Mouse (Mus musculus): ENCODE measurements around the gene Zfp764. TPM values are rescaled to one million over a fixed set of nuclear protein-coding genes. Genes with fewer than 3 reads are reported as not detected.

The Zfp764 gene
- 1.5 and 2.2 TPM in 2 replicates for total RNA-seq (2023)

GRCm38 (mm10) chr7:127406002-127406987 is at the start of gene Zfp764:
Zfp764 (minus strand) TSS chr7:127406822.

GRCm38 (mm10) chr7:127448521-127449300 is 42.1 kb upstream of the Zfp764 start, which contains the start of gene Zfp689:
Zfp689 (minus strand) TSS chr7:127449158.

GRCm38 (mm10) chr7:127421388-127422191 is 15.0 kb upstream of the Zfp764 start, which contains the start of gene Zfp688:
Zfp688 (minus strand) TSS chr7:127422068.

GRCm38 (mm10) chr7:127393157-127393943 is 13.3 kb downstream of the Zfp764 start, which contains the start of gene E430018J23Rik:
E430018J23Rik (minus strand) TSS chr7:127393629.

GRCm38 (mm10) chr7:127386641-127387392 is 19.8 kb downstream of the Zfp764 start, which contains the start of gene 9130019O22Rik:
9130019O22Rik (minus strand) TSS chr7:127387166.

GRCm38 (mm10) chr7:127375271-127376245 is 31.1 kb downstream of the Zfp764 start, which contains the start of gene Zfp747:
Zfp747 (minus strand) TSS chr7:127376050.

Other genes with a start within 250 kb of the Zfp764 start
- gene Cd2bp2, start 210.8 kb downstream of the Zfp764 start, total RNA-seq (2023), result 47.6 and 62.2 TPM in 2 replicates
- 106 and 122 TPM in 2 replicates for gene Tbc1d10b, start 198.4 kb downstream of the Zfp764 start, total RNA-seq (2023)
- gene Mylpf, start 197.9 kb downstream of the Zfp764 start, total RNA-seq (2023), result 6.7 and 11.1 TPM in 2 replicates
- gene Zfp553, start 173.8 kb downstream of the Zfp764 start, total RNA-seq (2023), result 2.8 and 4.0 TPM in 2 replicates
- 107 and 123 TPM in 2 replicates for gene Sept1, start 173.7 kb downstream of the Zfp764 start, total RNA-seq (2023)
- 3.2 and 4.7 TPM in 2 replicates for gene Zfp771, start 162.5 kb downstream of the Zfp764 start, total RNA-seq (2023)
- gene Dctpp1, start 146.1 kb downstream of the Zfp764 start, total RNA-seq (2023), result 18.4 and 20.9 TPM in 2 replicates
- 150 and 202 TPM in 2 replicates for gene Sephs2, start 132.8 kb downstream of the Zfp764 start, total RNA-seq (2023)
- gene Itgal, start 110.6 kb downstream of the Zfp764 start, total RNA-seq (2023), result 239 and 332 TPM in 2 replicates
- 7.5 and 8.1 TPM in 2 replicates for gene Zfp768, start 61.2 kb downstream of the Zfp764 start, total RNA-seq (2023)
- 3.9 and 5.9 TPM in 2 replicates for gene Zfp747, start 30.8 kb downstream of the Zfp764 start, total RNA-seq (2023)
- gene 9130019O22Rik, start 19.7 kb downstream of the Zfp764 start, total RNA-seq (2023), result 1.3 and 1.5 TPM in 2 replicates
- 1.1 and 1.4 TPM in 2 replicates for gene E430018J23Rik, start 13.2 kb downstream of the Zfp764 start, total RNA-seq (2023)
- 13.2 and 14.6 TPM in 2 replicates for gene Zfp688, start 15.2 kb upstream of the Zfp764 start, total RNA-seq (2023)
- gene Zfp689, start 42.3 kb upstream of the Zfp764 start, total RNA-seq (2023), result 2.1 and 3.1 TPM in 2 replicates
- 153 and 167 TPM in 2 replicates for gene Prr14, start 52.8 kb upstream of the Zfp764 start, total RNA-seq (2023)
- gene Fbrs, start 72.4 kb upstream of the Zfp764 start, total RNA-seq (2023), result 324 and 414 TPM in 2 replicates
- 77.3 and 96.9 TPM in 2 replicates for gene Srcap, start 105.2 kb upstream of the Zfp764 start, total RNA-seq (2023)
- 16.4 and 27.7 TPM in 2 replicates for gene Gm42715, start 112.8 kb upstream of the Zfp764 start, total RNA-seq (2023)
- gene Tmem265, start 154.6 kb upstream of the Zfp764 start, total RNA-seq (2023), result not detected in 2 replicates
- 132 and 168 TPM in 2 replicates for gene Phkg2, start 166.5 kb upstream of the Zfp764 start, total RNA-seq (2023)
- gene Ccdc189, start 181.8 kb upstream of the Zfp764 start, total RNA-seq (2023), result 18.5 and 19.6 TPM in 2 replicates
- gene Rnf40, start 181.9 kb upstream of the Zfp764 start, total RNA-seq (2023), result 199 and 280 TPM in 2 replicates
- 2.6 and 2.7 TPM in 2 replicates for gene Zfp629, start 209.0 kb upstream of the Zfp764 start, total RNA-seq (2023)